Mouse (Mus musculus): Measurements from ENCODE around the gene Gpr35.

- no peak for TF ChIP-seq POLR2A (IDR thresholded peaks at IDR 0.05; ENCODE audit: low read depth, low read length)
- no peak for TF ChIP-seq CTCF (conservative IDR thresholded peaks at IDR 0.05; ENCODE audit: insufficient read depth, insufficient read length, low read depth, low read length)
These were observed 30.0 kb upstream of the Gpr35 start for GRCm38 (mm10) chr1:92920474-92921200.
